Mouse (Mus musculus): ENCODE measurements around the gene Mgat1.
"Not testable (repeated sequence)": the region's sequence is repeated elsewhere in the genome, so short reads cannot be mapped to it uniquely, and the experiment has no call there.

Gene Mgat1

GRCm38 (mm10) chr11:49264081-49264480, 20.1 kb downstream of the Mgat1 start:
- no peak for DNase-seq (ENCODE audit: low read depth)

- DNase-seq (ENCODE audit: low read depth), result peak; percentile 51
Measured at GRCm38 (mm10) chr11:49264622-49265021, 20.6 kb downstream of the Mgat1 start.

GRCm38 (mm10) chr11:49265101-49265500, 21.1 kb downstream of the Mgat1 start:
- no peak for DNase-seq (ENCODE audit: low read depth)

- no peak for DNase-seq (ENCODE audit: low read depth)
Measured at GRCm38 (mm10) chr11:49266671-49267070, 22.7 kb downstream of the Mgat1 start.

- DNase-seq (ENCODE audit: low read depth), result no peak
Measured at GRCm38 (mm10) chr11:49267316-49267715, 23.3 kb downstream of the Mgat1 start.

- no peak for DNase-seq (ENCODE audit: low read depth)
Measured at GRCm38 (mm10) chr11:49267970-49268579, 24.1 kb downstream of the Mgat1 start.

GRCm38 (mm10) chr11:49269761-49270160, 25.8 kb downstream of the Mgat1 start:
- DNase-seq (ENCODE audit: low read depth), result no peak

GRCm38 (mm10) chr11:49270368-49270767, 26.4 kb downstream of the Mgat1 start:
- DNase-seq (ENCODE audit: low read depth), result no peak

GRCm38 (mm10) chr11:49271334-49271733, 27.3 kb downstream of the Mgat1 start:
- peak; percentile 82 for DNase-seq (ENCODE audit: low read depth)

GRCm38 (mm10) chr11:49273834-49274519, 30.0 kb downstream of the Mgat1 start:
- no peak for DNase-seq (ENCODE audit: low read depth)

GRCm38 (mm10) chr11:49278222-49278621, 34.2 kb downstream of the Mgat1 start, which contains the start of gene Olfr1393:
TSS of gene Olfr1393 (plus strand) at chr11:49278304.
- DNase-seq (ENCODE audit: low read depth), result no peak

- not testable (repeated sequence) for DNase-seq (ENCODE audit: low read depth)
Measured at GRCm38 (mm10) chr11:49284982-49285381, 41.0 kb downstream of the Mgat1 start, which contains the start of gene Olfr1392. TSS of gene Olfr1392 (plus strand) at chr11:49285282.

GRCm38 (mm10) chr11:49287251-49287650, 43.3 kb downstream of the Mgat1 start:
- DNase-seq (ENCODE audit: low read depth), result no peak

GRCm38 (mm10) chr11:49292777-49293176, 48.8 kb downstream of the Mgat1 start:
- no peak for DNase-seq (ENCODE audit: low read depth)

- no peak for DNase-seq (ENCODE audit: low read depth)
Measured at GRCm38 (mm10) chr11:49304441-49304840, 60.5 kb downstream of the Mgat1 start, which contains the start of gene Olfr10. TSS of gene Olfr10 (plus strand) at chr11:49304741.

- not testable (repeated sequence) for DNase-seq (ENCODE audit: low read depth)
Measured at GRCm38 (mm10) chr11:49308547-49308946, 64.6 kb downstream of the Mgat1 start.
